Mouse (Mus musculus) G1E (cell line): ENCODE results near the gene Gsn.

ENCODE experiments used
- CTCF ChIP-seq: IDR thresholded peaks from 2 replicates; pipeline ENCODE4 v1.5.1; 2012; ENCODE audit warnings: low read depth, low read length, inconsistent platforms, mixed read lengths
- GATA1 ChIP-seq: IDR thresholded peaks from 2 replicates; pipeline ENCODE4 v1.6.1; 2012; ENCODE audit warnings: borderline replicate concordance, low read length, inconsistent platforms, mixed read lengths
- GATA2 ChIP-seq: IDR thresholded peaks from 2 replicates; pipeline ENCODE4 v1.6.1; 2012; ENCODE audit warnings: low read depth, low read length, inconsistent platforms, borderline replicate concordance
- TAL1 ChIP-seq: conservative IDR thresholded peaks from 2 replicates; pipeline ENCODE4 v1.6.1; 2012; ENCODE audit warnings: low read depth, low read length, inconsistent platforms, mixed read lengths

DNA sequence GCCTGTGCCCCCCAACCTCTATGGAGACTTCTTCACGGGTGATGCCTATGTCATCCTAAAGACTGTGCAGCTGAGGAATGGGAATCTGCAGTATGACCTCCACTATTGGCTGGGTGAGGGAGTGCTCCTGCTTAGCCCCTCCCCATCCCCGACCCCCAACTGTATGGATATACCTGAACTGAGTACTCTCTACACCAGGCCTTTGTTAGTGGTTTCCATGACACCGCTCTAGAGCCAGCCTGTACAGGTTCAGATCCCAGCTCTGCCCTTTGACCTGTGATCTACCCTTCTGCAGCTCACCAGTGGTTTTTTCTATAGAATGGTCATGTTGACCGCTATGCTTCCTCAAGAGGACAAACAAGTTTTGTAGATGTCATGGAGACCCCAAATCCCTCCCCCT, 27.8 kb downstream of the Gsn start:
- TF ChIP-seq CTCF (no peak), GATA1 (no peak), TAL1 (no peak), GATA2 (no peak)
